Mouse (Mus musculus) spleen, embryonic (tissue): ENCODE results near the gene Pth1r.

Source experiments
- CTCF ChIA-PET: fragments of 350-600 bp; sonication (Branson Sonifier 250); formaldehyde crosslinking; loops from one replicate; lab custom pipeline; 2022; lab: Charles Lee

The Pth1r gene

DNA sequence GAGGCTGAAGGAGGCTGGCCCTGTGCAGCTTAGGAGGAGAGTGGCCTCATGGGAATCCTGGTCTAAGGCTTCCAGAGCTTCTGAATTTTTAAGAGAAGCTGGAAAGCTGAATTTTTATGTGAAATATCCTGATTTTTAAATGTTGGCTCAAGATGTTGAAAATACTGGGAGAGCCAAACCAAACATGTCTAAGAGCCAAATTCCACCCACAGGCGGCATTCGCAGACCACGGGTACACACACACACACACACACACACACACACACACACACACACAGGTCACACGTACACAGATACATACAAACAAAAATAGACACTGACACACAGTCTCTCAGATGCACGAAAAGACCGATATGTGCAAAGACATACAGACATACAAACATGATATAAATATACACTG, 28.9 kb downstream of the Pth1r start:
- CTCF ChIA-PET, result interaction anchor here (0.7 kb wide), 2 partner anchors 105 to 269 kb away, joined by 4 to 6 read pairs; no protein-coding TSS in a partner anchor

DNA sequence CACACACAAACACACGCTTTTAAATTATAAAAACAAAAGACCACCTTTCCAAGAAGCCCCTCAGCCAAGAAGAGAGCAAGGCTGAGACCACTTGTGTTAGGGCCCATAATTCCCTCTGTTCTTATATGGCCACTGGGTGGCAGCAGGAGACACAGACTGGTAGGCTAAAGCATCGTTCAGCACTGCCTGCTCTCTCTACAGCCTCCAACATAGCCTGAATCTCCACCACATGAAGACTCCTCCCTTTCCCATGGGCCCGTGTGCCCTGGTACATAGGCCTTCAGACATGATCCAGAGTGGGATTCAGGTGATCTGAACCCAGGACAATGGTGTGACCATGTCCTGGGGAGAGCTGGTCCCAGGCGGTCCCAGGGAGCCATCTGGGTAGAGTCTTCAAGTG, 30.2 kb downstream of the Pth1r start:
- CTCF ChIA-PET, result interaction anchor here (0.5 to 1.2 kb wide), 2 partner anchors 43 to 63 kb away, joined by 3 to 7 read pairs; no protein-coding TSS in a partner anchor

DNA sequence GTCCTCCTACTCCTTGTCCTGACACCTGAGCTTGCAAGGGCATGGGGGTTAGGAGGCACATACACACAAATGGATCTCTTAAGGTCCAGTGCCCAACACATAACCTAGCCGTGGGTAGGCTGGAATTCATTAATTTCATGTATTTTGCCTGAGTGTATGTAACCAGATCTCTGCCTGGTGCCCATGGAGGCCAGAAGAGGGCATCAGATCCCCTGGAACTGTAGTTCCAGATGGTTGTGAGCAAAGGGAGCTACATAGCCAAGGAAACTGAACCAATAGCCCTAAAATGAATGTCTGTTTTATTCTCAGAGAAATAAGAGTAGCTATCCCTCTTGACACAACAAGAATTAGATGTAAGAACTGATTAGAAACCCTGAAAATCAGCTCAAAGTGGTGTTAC, 31.5 kb downstream of the Pth1r start:
- CTCF ChIA-PET, result interaction anchor here (0.9 kb wide), 1 partner anchor 304 kb away, joined by 3 read pairs; no protein-coding TSS in a partner anchor

DNA sequence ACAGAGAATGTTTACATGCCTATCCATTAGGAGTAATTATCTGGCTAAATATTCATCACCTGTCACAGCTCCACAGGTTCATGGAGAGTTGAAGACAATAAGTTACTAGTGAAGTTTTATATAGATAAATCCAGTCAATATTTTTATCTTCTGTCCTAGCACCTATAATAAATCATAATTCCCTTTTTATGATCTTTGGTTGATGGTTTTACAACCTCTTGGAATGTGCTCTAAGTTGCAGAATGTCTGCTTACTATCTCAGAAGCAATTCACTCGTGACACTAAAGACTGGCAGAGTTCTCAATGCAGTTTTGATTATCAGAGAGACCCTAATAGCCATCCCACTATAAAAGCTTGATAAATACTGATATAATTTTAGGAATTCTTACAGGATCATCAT, 33.6 kb downstream of the Pth1r start:
- CTCF ChIA-PET, result interaction anchor here (1.6 kb wide), 1 partner anchor 78 kb away, joined by 5 read pairs; no protein-coding TSS in a partner anchor

DNA sequence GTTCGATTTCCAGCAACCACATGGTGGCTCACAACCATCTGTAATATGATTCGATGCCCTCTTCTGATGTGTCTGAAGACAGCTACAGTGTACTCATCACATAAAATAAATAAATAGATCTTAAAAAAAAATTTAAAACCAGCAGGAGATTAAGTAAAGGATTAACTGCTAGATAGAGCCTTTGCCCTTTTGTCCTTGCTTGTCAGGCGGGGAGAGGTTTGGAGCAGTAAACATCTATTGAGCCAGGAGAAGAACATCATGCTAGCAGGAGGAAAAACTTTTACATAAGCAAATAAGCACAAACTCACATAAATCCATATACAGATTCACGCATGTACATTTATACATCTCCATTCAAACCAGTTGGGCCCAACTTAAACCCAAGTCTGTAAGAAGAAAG, 34.4 kb downstream of the Pth1r start:
- CTCF ChIA-PET, result interaction anchor here (0.6 kb wide), 1 partner anchor 16 kb away, joined by 3 read pairs; no protein-coding TSS in a partner anchor

DNA sequence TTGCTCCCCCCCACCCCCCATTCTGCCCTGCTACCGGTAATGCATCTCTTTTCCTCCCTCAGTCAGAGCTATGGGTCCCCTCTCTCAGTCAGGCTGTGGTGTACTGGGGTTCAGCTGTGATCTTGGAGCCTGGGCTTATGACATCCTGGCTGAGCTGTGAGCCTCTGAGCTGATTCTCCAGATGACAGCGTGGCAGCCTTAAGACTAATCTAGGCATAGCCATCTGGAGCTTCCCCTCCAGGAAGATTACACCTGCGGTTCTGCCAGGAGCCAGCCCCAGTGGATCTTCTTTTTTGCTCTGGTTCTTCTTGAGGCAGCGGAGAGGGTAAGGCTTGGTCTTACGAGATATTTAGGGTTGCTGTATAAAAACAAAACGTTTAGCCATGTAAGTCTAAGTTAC, 34.9 kb downstream of the Pth1r start:
- CTCF ChIA-PET, result no interaction called here

DNA sequence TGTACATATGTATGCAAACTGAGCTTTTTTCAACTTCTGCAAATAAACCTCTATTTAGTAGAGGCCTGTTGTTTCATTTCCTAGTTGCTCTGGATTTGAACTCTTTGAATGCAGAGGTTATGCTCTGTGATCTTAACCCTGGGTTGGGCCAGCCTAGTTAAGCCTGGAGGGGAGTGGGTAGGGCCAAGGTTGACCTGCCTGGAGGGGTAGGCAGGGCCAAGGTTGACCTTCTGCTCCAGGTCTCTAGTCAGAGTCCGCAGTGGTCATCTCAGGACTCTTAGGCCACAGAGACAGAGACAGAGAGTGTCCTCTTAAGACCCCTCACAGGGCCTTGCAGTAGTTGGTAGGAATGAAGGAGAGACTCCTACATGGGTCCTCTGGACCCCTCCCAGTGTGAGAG, 35.4 kb downstream of the Pth1r start:
- CTCF ChIA-PET, result no interaction called here

DNA sequence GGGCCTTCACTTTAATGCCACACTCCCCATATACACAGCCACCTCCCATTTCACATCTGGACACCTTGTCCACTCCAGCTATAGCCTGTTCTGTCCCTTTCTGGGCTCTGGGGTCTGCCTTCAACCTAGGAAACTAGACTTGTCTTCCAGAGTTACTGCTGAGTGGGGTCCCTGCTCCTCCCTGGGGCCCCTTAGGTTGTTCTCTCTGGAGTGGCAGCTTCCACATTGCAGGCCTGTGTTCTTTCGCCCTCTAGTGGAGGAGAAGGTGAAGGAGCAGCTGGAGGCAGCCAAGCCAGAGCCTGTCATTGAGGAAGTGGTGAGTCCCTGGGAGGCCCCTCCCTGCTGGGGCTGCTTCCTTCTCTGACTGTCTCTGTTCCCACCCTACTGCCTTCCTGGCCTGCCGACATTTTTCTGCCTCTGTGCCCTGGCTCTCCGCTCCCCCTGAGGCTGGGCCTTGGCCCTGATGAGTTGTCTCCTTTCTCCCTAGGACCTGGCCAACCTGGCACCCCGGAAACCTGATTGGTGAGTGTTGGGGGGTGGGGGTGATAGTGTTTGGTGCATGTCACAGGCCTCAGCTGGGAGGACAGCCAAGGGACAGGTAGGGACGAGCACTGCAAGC, 37.2 kb downstream of the Pth1r start:
- CTCF ChIA-PET, result interaction anchor here (0.6 to 1.7 kb wide), 4 partner anchors 37 to 95 kb away, joined by 3 to 8 read pairs (median 4); no protein-coding TSS in a partner anchor

DNA sequence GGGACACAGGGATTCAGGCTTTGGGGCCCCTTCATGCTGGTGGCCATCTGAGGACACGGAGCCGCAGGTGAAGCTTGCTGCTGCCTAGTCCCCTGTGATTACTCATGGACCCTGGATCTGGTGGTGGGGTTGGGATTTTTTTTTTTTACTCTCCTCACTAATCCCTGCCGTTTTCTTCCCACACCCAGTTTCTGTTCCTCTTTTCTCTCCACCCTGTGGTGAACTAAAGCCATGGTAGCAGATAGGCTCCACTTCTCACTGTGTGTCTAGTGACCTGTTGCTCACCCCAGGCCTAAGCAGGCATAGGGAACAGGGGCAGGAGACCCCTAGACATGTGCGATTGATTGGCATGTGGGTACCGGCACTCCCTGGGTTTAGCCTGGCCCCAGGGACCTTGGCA, 40.2 kb downstream of the Pth1r start:
- CTCF ChIA-PET, result interaction anchor here (1.5 kb wide), 1 partner anchor 72 kb away, joined by 7 read pairs; no protein-coding TSS in a partner anchor

DNA sequence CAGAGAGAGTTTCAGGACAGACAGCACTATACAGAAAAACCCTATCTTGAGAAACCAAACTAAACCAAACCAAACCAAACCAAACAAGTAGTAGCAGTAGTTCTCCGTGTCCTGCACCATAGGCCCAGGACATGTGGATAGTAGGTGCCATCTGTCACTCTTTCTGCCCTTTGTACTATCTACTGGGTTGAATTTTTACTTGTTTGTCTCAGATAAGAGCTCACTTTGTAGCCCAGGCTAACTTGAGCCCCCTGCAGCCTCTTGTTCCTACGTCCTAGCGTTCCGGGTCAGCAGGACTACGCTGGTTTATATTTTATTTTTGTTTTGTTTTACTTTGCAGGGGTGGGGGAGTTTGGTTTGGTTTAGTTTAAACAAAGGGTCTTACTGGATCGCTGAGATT, 43.0 kb downstream of the Pth1r start:
- CTCF ChIA-PET, result no interaction called here

DNA sequence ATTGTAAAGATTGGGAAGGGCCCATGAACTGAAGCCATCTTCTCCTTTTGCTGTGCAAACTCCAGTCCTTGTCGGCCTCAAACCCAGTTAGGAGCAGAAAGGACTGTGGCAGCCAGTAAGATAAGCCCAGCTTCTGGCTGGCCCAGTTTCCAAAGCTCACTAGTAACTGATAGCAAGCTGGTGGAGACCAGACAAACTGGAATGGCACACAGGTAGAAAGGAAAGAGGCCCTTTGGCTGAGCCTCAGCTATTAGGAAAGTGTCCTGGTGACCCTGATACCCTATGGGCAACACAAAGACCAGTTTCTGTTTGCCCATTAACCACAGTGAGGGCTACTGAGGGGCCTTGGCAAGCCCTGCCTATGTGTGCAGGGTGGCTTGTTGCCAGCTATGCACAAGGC, 44.1 kb downstream of the Pth1r start:
- CTCF ChIA-PET, result interaction anchor here (0.6 to 0.7 kb wide), 2 partner anchors 121 to 161 kb away, joined by 3 to 4 read pairs; no protein-coding TSS in a partner anchor

DNA sequence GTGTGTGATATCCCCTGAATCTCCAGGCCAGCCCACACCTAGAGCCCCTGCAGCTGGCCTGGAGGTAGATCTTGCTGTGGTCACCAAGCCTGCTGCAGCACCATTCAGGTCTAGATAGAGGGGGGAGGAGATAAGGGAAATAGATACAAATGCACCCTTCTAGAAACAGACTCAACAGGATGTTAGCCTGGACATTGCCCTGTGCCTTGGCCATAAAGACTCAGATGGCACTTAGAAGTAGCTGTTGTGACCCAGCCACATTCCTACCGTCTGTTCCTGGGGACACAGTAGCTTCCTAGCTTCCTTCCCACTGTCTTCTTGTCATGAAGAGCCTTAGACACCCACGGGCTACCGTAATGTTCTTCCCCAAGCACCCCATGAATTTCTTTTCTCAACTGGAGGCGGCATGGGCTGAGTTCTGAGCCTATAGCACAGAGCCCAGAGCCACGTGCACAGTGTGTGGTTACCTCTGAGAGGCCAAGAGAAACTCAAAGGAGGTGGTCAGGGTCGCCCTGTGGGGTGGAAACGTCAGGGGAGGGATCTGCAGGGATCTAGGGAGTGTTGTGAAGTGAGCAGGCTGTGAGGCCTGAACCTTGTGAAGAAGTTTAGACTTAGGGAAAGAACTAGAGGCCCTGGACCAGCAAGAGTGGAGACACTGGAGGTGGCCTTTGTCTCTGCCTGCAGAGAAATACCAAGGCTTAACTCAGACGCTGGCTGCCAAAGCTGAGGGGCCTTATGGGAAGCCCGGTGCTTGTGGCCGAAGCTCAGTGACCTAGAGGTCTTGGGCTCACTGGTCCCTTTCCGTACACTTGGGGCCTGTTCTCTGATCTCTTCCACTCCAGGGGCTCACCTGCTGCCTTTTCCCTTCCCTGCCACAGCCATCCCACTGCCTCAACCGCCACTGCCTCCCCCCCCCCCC, 45.6 kb downstream of the Pth1r start:
- CTCF ChIA-PET, result interaction anchor here (0.5 kb wide), 1 partner anchor 130 kb away, joined by 5 read pairs; no protein-coding TSS in a partner anchor

DNA sequence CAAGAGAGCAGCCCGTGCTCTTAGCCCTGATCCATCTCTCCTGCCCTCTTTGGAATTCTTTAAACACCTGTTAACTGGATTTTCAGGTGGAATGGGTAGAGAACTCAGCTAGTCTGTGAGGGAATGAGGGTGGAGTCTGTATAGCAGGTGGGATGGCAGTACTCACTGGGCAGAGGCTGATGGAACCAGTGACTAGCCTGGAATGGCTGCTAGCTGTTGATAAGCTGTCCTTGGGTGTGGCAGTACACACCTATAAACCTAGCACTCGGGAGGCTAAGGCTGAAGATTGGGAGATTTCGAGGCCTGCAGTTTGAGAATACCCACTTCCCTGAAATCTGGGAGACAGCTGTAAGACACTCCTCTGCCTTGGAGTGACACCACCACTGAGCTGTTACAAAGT, 47.4 kb downstream of the Pth1r start:
- CTCF ChIA-PET, result no interaction called here

DNA sequence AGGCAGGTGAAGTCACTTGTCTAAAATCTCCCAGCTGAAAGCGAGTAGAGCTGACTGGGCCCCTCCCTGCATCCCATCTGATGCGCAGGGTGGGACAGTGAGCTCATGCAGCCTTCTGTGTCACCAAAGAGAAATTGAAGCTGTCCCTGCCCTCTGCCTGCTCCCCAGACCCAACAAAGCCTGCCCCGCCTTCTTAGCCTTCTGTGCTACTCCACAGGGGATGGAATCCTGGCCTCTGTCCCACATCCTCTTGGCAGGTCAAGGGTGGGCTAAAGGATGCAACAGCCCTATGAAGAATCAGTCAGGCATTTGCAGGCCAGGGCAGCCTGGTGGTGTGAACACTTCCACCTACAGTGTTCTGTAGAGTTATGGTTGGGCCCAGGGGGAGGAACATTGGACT, 49.5 kb downstream of the Pth1r start:
- CTCF ChIA-PET, result no interaction called here

DNA sequence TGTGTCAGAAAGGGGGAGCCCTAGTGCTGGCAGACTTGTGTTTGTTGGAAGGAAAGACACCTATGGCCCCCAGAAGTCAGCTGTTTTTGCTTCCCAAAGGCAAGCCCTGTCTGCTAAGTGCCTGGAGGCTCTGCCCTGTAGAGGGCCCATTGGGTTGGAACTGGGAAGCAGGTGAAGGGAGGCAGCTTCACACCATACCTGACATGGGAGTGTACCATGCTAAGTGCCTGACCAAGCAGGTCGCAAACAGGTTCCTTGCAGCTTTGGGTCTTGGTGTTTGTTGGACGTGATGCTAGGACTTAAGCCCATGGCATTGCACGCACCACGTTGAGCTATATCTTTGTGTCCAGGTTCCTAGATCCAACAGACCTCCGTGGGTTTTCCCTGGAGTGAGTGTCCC, 50.5 kb downstream of the Pth1r start:
- CTCF ChIA-PET, result interaction anchor here (0.8 kb wide), 1 partner anchor 180 kb away, joined by 6 read pairs; no protein-coding TSS in a partner anchor

DNA sequence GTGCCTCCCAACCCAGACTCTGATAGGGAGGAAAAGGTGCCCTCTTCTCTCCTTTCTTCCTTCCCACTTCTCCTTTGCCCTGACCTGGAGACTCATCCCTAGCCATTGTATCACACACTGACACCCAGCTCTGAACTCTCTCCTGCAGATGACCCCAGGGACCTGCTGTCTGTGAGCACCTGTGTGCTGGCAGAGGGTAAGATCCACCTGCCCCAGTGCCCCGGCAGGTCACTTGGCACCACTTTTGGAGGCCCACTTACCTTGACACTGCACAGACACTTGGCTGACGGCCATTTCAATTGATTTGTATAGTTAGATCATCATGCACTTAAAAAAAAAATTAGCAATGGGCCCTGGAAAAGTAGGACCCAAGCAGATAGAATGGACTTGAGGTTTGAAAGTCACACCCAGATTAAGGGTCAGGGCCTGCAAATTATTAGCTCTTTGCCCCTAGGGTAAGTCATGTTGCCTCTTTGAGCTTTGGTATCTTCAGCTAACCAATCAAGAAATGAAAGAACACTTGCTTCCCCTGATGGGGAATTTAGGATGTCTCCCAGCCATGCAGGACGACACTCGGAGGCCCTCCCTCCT, 51.7 kb downstream of the Pth1r start:
- CTCF ChIA-PET, result interaction anchor here (0.6 kb wide), 1 partner anchor 271 kb away, joined by 3 read pairs; no protein-coding TSS in a partner anchor

DNA sequence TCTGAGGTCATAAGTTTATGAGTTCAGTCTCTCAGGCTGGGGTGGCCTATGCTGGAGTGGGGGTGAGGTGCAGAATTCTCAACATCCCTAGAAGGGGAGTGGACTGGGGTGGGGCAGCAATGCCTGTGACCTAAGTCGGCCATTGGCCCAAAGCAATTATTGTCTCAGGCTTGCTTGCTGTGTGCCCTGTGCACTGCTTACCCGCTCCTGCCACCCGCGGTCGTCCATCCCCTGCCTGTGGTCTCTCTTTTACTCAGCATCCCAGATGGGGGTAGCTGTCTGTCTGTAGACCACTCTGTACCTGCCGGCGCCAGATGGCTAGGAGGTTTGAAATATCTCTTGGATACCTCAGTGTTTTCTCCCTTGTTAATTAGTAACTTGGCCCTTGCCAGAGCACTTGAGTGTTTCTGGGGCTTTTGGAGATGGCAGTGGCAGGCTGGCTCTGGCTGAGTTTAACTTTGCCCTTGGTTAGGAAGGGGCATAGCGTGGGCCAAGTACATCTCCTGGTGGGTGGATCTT, 57.6 kb downstream of the Pth1r start:
- CTCF ChIA-PET, result no interaction called here

DNA sequence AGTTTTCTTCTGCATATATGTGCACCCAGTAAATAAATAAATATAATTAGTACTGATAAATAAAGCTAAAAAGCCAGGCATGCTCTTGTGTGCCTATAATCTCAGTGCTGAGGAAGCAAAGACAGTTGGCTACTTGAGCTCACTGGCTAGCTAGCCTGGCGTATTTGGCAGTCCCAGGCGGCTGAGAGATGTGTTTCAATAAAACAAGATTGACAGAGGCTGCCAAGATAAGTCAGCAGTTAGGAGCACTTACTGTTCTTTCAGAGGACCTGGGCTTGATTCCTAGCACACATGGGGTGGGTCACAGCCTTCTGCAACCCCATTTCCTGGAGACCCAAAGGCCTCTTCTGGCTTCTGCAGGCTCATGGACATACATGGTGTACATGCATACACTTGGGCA, 59.1 kb downstream of the Pth1r start:
- CTCF ChIA-PET, result no interaction called here

DNA sequence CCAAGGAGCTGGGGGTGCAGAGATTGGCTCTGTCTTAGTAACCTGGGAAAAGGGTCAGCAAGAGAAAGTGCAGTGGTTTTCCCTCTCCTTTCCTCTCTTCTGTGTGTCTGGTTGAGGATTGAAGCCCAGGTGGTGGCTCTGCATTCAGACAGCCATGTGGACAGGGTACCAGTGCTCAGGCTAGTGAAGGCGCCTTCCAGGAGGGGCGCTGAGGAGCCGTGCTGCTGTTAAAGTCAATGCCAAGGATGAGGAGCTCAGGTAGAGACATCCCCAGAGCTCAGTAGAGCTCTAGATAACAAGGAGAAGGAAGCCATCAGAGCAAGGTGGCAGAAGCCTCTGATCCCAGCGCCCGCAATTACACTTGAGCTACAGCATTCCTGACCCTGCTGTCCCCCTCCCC, 59.9 kb downstream of the Pth1r start:
- CTCF ChIA-PET, result interaction anchor here (0.6 kb wide), 1 partner anchor 27 kb away, joined by 4 read pairs; no protein-coding TSS in a partner anchor

DNA sequence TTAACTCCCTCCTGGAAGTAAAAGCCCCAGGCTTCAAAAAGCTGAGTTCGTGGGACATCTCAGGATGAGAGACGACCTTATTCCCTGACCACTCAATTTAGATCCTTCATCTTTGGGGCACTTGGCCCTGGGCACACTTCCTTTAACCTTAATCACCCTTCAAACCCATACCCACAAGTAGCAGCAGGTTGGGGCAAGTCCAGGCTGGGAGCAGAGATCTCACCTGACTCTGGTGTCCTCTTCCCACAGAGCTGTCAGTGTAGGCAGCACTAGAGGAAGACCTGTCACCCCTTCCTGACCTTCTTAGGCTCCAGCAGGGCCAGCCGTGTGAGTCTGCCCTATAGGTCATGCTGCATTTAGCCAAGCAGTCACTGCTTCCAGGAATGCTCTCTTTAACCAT, 60.5 kb downstream of the Pth1r start:
- CTCF ChIA-PET, result interaction anchor here (0.6 kb wide), 1 partner anchor 27 kb away, joined by 4 read pairs; no protein-coding TSS in a partner anchor

DNA sequence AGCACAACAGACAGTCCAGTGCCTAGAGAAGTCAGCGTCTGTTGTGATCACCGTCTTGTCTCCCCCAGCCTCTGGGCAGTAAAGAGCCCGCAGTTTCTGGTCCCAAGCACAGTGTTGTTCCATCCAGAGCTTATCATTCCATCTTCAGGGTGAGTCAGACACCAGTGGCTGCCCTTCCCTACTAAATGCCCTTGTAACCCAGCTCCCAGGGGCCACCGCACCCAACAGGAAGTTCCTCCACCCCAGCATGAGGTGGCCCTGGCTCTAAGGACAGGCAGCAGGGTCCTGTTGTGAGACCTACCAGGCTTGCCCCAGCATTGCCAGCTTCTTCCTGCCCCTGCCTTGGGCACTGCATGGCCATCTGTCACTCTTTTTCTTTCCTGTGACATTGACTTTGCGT, 61.4 kb downstream of the Pth1r start:
- CTCF ChIA-PET, result no interaction called here
